Mouse (Mus musculus) ES-E14 (cell line): Measurements from ENCODE around the gene Ets1. TPM values are rescaled to one million over a fixed set of nuclear protein-coding genes. Genes with fewer than 3 reads are reported as not detected.

ENCODE experiments used
- DNase-seq: peaks from one replicate; pipeline ENCODE4 v3.0.0-alpha.2; 2013; ENCODE audit warnings: low read depth, low spot score
- H3K27ac ChIP-seq: 2 replicates; pipeline ENCODE4 v1.5.1; 2012; ENCODE audit warnings: low read depth, mild to moderate bottlenecking, low read length, moderate library complexity, mixed read lengths; ENCODE audit not compliant: poor library complexity, insufficient read depth, severe bottlenecking
- H3K36me3 ChIP-seq: 2 replicates; pipeline ENCODE4 v1.6.1; 2012; ENCODE audit warnings: mild to moderate bottlenecking, low read length, moderate library complexity, mixed read lengths; ENCODE audit not compliant: control insufficient read depth, poor library complexity, insufficient read depth, severe bottlenecking
- H3K4me1 ChIP-seq, 2 experiments: fragments of 150-350 bp in 1 of 2; sonication (generic) in 1 of 2; 2 replicates each; pipeline ENCODE4 v1.6.1; 2012; ENCODE audit warnings: low read length in 2 of 2, mild to moderate bottlenecking in 1 of 2, mixed read lengths in 1 of 2; ENCODE audit not compliant: control insufficient read depth in 2 of 2, insufficient read depth in 2 of 2, poor library complexity in 1 of 2
- H3K4me3 ChIP-seq, 2 experiments: fragments of 150-350 bp in 1 of 2; sonication (generic) in 1 of 2; 2 replicates each; pipeline ENCODE4 v1.5.1; 2012; ENCODE audit warnings: low read length in 2 of 2, low read depth in 1 of 2, mild to moderate bottlenecking in 1 of 2, mixed read lengths in 1 of 2; ENCODE audit not compliant: insufficient read depth in 1 of 2, poor library complexity in 1 of 2, severe bottlenecking in 1 of 2
- H3K9ac ChIP-seq: 2 replicates; pipeline ENCODE4 v1.6.1; 2012; ENCODE audit warnings: low read depth, mild to moderate bottlenecking, low read length, mixed read lengths; ENCODE audit not compliant: poor library complexity, insufficient read depth, severe bottlenecking
- H3K9me3 ChIP-seq: fragments of 150-350 bp; sonication (generic); 2 replicates; pipeline ENCODE4 v1.6.1; 2012; ENCODE audit warnings: low read depth, mild to moderate bottlenecking, low read length; ENCODE audit not compliant: control insufficient read depth, insufficient read depth
- CHD2 ChIP-seq: IDR thresholded peaks from 2 replicates; pipeline ENCODE4 v1.6.1; 2014; ENCODE audit warnings: mild to moderate bottlenecking, low read depth, low read length, inconsistent platforms
- HCFC1 ChIP-seq: IDR thresholded peaks from 2 replicates; pipeline ENCODE4 v1.6.1; 2012; ENCODE audit warnings: low read length, inconsistent platforms, borderline replicate concordance; ENCODE audit not compliant: insufficient read depth
- MAFK ChIP-seq: IDR thresholded peaks from 2 replicates; pipeline ENCODE4 v1.6.1; 2014; ENCODE audit warnings: mild to moderate bottlenecking, low read depth, low read length, inconsistent platforms; ENCODE audit not compliant: insufficient read depth
- ZC3H11A ChIP-seq: IDR thresholded peaks from 2 replicates; pipeline ENCODE4 v1.6.1; 2012; ENCODE audit warnings: low read depth, mild to moderate bottlenecking, inconsistent platforms, low read length, borderline replicate concordance
- ZNF384 ChIP-seq: IDR thresholded peaks from 2 replicates; pipeline ENCODE4 v1.6.1; 2012; ENCODE audit warnings: low read depth, low read length, inconsistent platforms
- in situ Hi-C, 2 experiments: fragments of 600-800 bp; cut with MboI; formaldehyde crosslinking; loops; one replicate each; pipeline ENCODE4 v1.15.1; 2025; ENCODE audit warnings: low sequenced_read_pairs in 2 of 2, inconsistent platforms in 1 of 2; ENCODE audit not compliant: unreplicated experiment in 2 of 2
- total RNA-seq: library from RNA; depleted of rRNA; stranded (reverse); fragments of 300-350 nt; gene quantifications from 2 replicates; pipeline ENCODE4 v1.2.3, GENCODE M21; 2012

Ets1 gene
- total RNA-seq, 1 experiment = 20.9 TPM

GRCm38 (mm10) chr9:32749721-32750480 lies 113.9 kb downstream of the Ets1 start:
- TF ChIP-seq HCFC1 (no peak), ZNF384 (no peak), ZC3H11A (no peak), MAFK (no peak), CHD2 (no peak)
- Histone ChIP-seq H3K4me3 (no peak overlapping the region), H3K9me3 (no peaks in the 10 kb centered on the region), H3K4me1 (no peaks in the 10 kb centered on the region), H3K36me3 (no peaks in the 10 kb centered on the region), H3K9ac (no peak overlapping the region), H3K27ac (no peak overlapping the region)
- in situ Hi-C loops = no loop called here
- DNase-seq = no peak

GRCm38 (mm10) chr9:32752602-32753001 lies 116.6 kb downstream of the Ets1 start:
- Histone ChIP-seq H3K36me3 (no peaks in the 10 kb centered on the region), H3K9me3 (no peaks in the 10 kb centered on the region), H3K4me3 (no peak overlapping the region), H3K4me1 (no peaks in the 10 kb centered on the region), H3K27ac (no peak overlapping the region), H3K9ac (no peak overlapping the region)
- no peak for DNase-seq
- in situ Hi-C loops = no loop called here
- no peak for TF ChIP-seq ZNF384
- TF ChIP-seq ZC3H11A = no peak
- TF ChIP-seq CHD2 = no peak
- TF ChIP-seq MAFK = no peak
- no peak for TF ChIP-seq HCFC1

GRCm38 (mm10) chr9:32754311-32754710 lies 118.3 kb downstream of the Ets1 start:
- H3K27ac ChIP-seq = no peak overlapping the region
- in situ Hi-C loops = no loop called here
- no peaks in the 10 kb centered on the region for H3K9me3 ChIP-seq
- H3K36me3 ChIP-seq = no peaks in the 10 kb centered on the region
- H3K4me1 ChIP-seq = no peaks in the 10 kb centered on the region
- no peak overlapping the region for H3K9ac ChIP-seq
- H3K4me3 ChIP-seq = peak overlapping the region in 1 of 2 experiments; percentile 20; a peak in 1 of 4 replicates
- DNase-seq = no peak
- no peak for TF ChIP-seq HCFC1
- no peak for TF ChIP-seq ZC3H11A
- TF ChIP-seq ZNF384 = no peak
- TF ChIP-seq MAFK = no peak
- no peak for TF ChIP-seq CHD2

DNA sequence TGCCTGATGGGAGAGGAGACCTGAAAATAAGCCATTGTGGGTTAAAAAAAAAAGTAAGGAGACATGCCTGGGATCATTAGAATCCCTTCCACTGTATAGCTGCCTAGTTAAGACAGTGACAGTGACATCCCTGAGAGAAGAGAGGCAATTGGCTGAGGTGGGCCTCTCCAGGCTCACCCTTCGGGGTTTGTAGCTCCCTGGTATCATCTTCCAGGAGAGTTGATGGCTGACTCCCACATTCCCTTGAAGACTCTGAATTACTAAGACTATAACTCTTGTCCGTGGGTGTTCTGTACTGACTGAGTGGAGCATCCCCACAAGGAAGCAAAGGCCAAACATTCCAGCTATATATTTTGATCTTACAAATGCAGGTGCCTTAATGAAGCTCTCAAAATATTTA lies 120.0 kb downstream of the Ets1 start:
- Histone ChIP-seq H3K9me3 (no peaks in the 10 kb centered on the region), H3K36me3 (no peaks in the 10 kb centered on the region), H3K4me3 (no peak overlapping the region), H3K4me1 (no peaks in the 10 kb centered on the region), H3K9ac (no peak overlapping the region), H3K27ac (no peak overlapping the region)
- in situ Hi-C loops = no loop called here
- no peak for DNase-seq
- no peak for TF ChIP-seq MAFK
- TF ChIP-seq HCFC1 = no peak
- no peak for TF ChIP-seq CHD2
- TF ChIP-seq ZNF384 = no peak
- TF ChIP-seq ZC3H11A = no peak

- Histone ChIP-seq H3K27ac (no peak overlapping the region), H3K36me3 (no peaks in the 10 kb centered on the region), H3K9ac (no peak overlapping the region), H3K9me3 (no peaks in the 10 kb centered on the region), H3K4me3 (no peak overlapping the region), H3K4me1 (no peaks in the 10 kb centered on the region)
- TF ChIP-seq MAFK (no peak), CHD2 (no peak), HCFC1 (no peak), ZC3H11A (no peak), ZNF384 (no peak)
- in situ Hi-C loops = no loop called here
- DNase-seq = no peak
These were observed 122.4 kb downstream of the Ets1 start for GRCm38 (mm10) chr9:32758280-32758905.
